Mouse (Mus musculus) cortical plate, adult 2 months (tissue): Measurements from ENCODE around the gene Slc34a3.

Source experiments
- CTCF ChIP-seq: fragments of 200-500 bp; IDR thresholded peaks from 2 replicates; pipeline ENCODE4 v1.5.1; 2011; ENCODE audit warnings: mild to moderate bottlenecking, control low read depth, low read length; ENCODE audit not compliant: insufficient read depth; ENCODE audit errors: extremely low read depth
- POLR2A ChIP-seq: fragments of 200-500 bp; IDR thresholded peaks from 2 replicates; pipeline ENCODE4 v1.6.1; 2011; ENCODE audit warnings: mild to moderate bottlenecking, low read length, control low read depth; ENCODE audit not compliant: insufficient read depth; ENCODE audit errors: extremely low read depth

- TF ChIP-seq CTCF (no peak), POLR2A (no peak)
These were observed 7.3 kb downstream of the Slc34a3 start for GRCm38 (mm10) chr2:25226864-25227263.
